Mouse (Mus musculus) neutrophil, adult 5-6 weeks (primary cell): ENCODE measurements at regions not wholly inside any gene's neighbourhood (a gene's known extent, or its start where the extent isn't known, plus 50 kb on each side); places are given as distances from the start of the nearest gene placed in this dataset.
"Not testable (repeated sequence)": the region's sequence is repeated elsewhere in the genome, so short reads cannot be mapped to it uniquely, and the experiment has no call there.

ENCODE experiments used
- ATAC-seq: fragments of 151-379, 151-347 bp; 2 replicates; pipeline ENCODE4 v1.8.0; 2017; ENCODE audit warnings: mild to moderate bottlenecking, moderate TSS enrichment; ENCODE audit not compliant: insufficient number of reproducible peaks, poor library complexity, low FRiP score, severe bottlenecking; ENCODE audit errors: extremely low read depth

DNA sequence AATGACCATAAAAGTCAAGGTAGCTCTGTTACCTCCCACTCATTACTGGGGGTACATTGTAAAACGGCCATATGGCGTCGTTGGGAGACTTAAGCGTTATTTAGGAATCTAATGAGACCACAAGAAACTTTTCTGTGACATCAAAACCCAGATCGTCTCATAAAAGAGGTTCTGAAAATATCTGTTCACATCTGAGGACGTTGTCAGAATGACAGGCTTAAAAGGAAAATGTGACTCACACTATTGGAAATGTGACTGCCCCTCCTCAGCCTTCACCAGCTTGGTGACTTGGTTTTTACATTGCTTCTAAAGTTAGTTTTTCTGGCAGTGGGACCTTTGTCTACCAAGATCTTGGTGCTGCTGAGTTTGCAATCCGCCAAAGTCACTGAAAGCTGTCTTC is 252.9 kb downstream of the Etnk1 start:
- no peak for ATAC-seq

DNA sequence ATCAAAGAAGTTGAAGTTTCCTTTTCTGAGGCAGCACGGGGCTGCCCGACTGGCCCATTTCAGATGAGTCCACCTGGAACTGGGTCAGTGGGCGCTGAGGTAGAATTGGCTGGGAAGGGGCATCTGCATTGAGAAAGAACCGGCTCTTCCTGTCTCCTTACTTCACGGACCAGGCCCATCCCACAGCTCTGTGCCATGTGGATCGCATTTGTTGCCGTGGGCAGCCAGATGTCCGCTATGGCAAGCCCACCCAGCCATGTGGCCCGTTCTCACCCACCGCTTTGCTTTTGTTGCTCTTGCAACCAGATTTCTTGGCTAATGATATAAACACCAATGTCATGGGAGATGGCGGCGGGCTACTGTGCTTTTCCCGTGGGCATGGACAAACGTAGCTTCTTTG is 256.0 kb downstream of the Etnk1 start:
- ATAC-seq: no peak

DNA sequence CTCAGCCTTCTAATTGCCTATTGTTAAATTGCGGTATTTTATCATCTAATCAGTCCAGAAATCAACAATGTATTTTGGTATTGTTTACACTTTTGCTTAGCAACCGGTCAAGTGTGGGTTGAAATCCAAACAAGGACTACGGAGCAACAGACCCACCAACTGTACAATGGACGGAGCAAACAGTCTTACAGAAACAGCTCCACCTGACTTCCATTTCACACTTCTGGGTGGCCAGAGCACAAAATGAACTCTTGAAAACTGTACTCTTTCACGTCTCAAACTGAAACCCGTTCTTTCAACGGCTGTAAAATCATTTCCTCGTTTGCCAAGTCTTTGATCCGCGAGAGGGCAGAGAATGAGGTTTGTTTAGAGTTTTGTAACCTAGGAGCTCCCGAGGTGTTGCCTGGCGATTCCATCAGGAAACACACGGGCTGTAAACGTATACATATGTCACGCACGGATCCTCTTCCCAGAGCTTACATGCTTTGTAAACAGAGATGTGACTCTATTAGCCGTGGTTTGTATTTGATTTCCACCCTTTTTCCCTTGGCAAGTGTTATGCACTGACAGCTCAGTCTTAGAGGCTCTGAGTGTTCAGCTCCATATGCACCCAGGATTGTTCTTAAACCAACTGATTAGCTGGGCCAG is 258.3 kb downstream of the Etnk1 start:
- no peak for ATAC-seq

DNA sequence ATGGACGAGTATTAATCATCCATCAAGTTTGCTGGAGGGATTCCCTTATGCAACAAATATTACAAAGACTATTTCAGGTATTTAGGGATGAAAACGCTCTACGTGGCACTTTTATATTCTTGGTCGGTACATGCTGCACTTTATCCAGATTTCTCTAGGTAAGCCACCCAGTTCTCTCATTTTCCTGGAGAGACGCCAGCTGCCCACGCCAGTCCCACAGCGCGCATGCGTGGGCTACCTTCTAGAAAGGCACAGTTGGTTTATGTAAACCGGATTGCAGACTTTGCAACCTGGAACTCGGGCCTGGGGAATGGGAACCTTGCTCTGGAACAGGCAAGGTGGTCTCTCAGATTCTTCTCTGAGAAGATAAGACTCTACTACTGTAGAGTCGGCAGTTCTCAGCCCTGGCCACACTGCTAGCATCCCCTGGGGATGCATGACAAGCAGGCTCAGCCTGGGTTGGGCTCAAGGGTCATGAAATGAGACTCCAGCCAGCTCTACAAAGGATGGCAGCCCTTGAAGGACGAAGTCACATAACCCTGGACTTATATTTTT is 265.0 kb downstream of the Etnk1 start:
- ATAC-seq: no peak

DNA sequence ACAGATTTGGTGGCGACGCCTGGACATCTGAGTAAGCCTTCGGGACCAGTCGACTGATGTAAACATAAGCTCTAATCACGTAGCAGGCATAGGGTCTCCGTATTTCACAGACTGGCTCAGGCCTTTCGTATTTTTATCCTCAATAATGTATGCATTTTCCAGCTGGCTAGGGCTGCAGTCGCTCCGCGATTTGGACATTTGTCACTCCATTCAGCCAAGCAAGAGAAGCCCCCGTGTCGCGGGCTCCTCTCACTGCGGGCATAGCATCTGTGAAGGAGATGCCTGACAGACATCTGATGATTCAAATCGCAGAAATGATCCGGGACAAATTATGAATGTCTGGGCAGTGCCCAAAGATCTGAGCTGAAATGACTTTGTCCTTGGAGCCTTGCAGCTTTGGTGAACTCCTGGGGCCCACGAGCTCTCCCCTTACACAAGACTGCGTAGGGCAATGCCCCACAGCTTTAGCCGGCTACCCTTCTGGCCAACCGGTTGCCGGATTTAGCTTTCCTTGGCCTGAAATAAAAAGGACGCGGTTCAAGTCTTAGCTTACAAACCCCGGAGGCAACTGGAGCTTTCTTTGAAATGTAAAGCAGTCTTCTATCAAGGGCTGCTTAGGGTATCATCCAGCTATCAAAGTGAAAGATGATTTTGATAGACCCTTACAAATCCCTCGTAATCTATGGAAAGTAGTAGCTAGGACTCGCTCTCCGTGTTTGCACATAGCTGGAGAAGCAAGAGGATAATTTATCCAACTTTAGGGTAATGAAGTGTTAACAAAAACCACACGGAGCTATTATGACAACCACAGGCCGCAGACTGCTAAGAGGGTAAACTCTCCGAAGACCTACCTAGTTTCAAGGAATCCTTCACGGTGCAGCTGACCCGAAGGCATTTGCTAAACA is 270.6 kb downstream of the Etnk1 start:
- no peak for ATAC-seq

DNA sequence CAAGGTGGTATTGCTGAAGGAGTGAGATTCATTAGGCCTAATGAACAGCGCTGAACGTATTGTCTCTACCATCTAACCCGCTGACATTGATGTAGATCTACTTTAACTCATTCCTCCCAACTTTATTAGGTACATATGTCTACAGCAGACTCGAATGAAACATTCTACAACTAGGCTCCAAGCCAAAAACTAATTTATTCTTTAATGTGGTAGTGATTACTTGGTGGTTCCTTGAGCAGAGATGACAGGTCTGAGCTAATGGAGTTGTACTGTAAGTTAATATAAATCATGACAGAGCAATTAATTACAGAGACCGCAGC is 271.2 kb downstream of the Etnk1 start:
- no peak for ATAC-seq

DNA sequence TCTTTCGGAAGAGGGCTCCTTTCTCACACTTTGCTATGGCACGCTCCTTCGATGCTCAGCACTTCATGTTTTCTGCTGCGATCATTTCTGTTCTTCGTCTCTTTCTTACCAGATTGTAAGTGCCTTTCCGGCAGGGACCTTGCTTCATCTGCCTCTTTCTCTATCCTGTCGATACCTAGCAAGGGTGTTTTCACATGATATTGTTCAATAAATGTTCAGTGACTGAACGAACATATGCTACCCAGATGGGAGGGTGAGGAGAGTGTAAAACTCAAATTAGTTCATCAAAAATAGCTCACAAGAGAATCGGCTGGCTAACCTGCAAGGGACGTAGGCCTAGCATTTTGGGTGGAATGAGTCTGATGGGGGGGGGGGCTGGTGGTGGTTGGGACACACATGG is 272.5 kb downstream of the Etnk1 start:
- ATAC-seq: no peak

DNA sequence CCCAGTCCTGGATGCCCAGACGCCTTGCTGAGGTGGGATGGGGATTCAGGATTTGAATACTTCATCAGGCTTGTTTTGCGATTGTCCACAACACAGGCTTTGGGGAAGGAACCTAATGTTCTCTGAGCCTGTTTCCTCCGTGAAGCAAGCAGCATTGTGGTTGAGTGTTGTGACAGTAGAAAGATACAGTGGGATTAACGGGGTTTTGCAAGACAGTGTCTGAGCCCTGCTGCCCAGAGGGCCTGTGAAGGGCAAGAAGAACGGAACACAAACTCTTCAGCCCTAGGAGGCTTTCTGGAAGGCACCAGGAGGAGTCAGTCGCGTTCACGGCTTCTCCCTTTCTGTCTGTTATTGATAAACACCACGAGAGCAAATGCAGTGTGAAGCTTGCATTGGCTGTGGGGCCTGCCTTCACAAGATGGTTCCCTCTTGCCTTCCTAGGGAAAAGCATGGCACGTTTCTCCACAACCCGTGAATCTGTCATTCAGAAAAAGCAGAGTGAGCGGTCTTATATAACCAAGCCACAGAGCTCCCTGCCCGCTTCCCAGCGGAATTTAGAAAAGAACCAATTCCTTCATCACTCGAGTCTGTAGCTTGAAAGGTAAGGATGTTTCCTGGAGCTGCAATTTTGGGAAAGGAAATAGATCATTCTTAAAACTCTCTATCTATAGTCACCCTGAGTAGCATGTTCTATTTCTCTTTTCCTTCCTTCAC is 273.4 kb downstream of the Etnk1 start:
- ATAC-seq: no peak

DNA sequence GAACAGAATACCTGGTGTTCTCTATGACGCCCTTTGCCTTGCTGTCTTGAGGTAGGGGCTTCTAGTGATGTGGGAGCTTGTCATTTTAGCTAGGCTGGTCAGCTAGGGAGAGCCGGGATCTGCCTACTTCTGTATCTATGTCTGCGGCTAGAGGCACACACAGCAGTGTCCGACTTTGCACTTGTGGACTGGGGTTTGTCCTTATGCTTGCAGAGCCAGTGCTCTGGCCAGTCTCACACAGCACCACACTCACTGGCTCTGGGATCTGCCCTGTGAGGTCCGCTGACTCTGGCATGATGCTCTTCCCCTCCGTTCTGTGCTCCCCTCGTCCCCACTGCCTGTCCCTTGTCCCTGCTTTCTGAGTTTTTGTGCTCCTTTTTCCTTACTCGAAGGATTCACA is 275.3 kb downstream of the Etnk1 start:
- no peak for ATAC-seq

DNA sequence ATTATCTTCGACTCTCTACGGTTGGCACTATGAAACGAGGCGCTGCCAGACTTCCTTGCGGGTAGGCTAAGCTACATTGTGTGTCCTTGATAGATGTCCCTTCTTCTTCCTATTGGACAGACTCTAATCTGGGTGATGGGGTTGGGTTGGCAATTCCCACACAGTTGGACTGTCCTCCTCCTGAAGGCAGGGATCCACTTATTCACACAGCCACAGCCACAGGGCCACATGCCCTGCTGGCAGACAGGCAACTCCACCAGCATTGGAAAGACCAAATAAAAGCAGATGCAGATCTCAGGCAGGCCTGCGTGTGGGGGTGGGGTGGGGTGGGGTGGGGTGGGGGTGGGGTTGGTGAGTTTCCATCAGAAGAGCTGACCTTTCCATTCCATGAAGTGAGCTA is 276.4 kb downstream of the Etnk1 start:
- no peak for ATAC-seq

DNA sequence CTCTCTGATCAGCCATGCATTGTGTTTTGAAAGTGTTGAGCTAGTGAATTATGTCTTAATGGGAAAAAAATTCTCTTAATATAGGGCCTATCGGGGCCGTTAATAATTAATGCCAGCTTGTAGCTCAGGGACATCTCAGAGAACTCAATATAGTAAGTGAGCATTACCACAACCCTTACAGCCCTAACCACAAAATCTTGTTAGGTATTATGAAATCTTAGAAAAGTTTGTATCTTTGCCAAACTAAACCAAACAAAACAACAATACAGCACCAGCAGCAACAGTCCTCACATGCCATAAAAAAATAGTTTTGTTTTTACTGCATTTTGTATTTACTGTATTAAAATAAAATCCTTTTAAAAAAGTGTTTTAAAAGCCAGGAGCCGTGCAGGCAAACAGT is 277.8 kb downstream of the Etnk1 start:
- no peak for ATAC-seq

DNA sequence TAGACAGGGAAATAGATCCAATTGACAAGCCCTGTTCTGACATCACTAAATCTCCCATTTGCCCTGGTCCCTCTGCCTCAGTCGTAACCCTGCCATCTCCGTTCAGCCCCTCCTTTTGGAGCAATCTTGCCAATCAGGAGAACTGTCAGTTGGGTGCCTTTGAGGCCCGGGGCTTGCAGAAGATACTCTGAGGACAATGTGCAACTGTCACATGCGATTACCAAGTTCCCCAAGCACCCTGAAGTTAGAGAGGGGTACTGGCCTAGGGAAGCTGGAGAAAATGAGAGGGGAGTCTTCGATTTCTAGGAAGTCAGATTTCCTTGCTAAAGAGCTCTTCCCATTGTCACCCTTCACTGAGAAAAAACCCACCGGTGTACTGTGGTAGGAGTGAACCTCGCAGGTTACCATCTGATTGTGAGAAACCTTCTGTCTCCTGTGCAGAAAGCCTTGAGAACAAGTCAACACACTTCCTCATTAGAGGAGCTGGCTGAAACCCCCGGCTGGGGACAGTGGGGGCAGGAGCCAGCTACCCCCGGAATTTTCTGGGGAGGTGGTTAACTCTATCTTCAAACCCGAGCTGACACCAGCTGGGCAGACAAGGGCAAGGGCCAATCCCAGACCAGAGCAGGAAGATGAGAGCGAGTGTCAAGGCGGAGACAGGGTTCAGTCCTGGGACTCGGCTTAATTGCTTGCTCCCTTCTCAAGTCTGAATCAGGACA is 279.0 kb downstream of the Etnk1 start:
- ATAC-seq: no peak

DNA sequence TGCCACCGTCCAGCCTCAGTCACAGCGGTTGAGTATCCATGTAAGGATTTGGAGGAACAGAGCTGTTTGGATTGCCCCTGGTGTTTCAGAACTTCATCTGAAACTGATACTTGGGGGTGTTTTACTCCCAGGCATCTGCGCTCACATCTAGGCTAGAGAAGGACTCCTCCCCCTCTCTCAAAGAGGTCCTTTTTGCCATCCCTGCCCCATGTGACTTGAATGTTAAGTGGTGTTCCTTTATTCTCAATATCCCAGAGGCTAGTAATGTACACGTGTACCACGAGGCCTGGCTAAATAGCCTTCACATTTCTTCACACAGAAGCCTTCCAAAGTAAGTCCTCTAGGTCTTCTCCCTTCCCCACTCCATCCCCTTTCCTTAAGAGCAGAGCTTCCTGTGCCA is 280.0 kb downstream of the Etnk1 start:
- no peak for ATAC-seq

DNA sequence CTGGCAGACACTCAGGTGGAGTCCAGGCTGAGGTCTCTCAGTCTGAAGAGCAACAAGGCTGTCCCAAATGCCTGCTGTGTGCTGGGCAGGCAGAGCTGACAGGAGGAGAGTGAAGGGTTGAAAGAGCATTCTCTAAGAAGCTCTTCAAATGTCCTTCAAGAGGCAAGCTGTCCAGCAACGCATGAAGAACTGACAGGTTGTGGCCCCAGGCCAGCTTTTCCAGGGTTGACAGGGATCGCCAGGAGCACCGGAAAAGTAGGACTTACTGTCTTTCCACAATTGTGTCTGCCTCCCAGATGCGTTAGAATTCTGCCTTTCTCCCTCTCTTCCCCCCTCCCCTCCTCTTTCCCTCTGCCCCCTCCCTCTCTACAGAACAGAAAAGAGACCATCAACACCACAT is 282.1 kb downstream of the Etnk1 start:
- ATAC-seq: no peak

DNA sequence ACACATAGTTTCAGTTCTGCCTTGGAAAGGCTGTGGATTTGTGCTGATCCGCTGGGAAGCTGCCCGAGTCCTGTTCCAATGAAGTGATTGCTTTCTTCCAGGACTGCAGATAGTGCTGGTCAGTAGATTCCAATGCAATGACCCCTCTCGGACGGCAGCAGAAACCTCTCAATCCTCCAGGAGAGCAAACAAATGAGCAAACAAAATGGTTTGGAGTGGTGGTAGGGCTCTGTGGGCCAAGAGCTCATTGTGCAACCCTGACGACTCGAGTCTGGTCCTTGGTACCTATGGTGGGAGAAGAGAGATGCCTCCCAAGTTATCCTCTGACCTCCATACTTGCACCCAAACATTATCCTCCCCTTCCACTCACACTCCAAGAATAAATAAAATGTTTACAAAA is 284.8 kb downstream of the Etnk1 start:
- no peak for ATAC-seq

DNA sequence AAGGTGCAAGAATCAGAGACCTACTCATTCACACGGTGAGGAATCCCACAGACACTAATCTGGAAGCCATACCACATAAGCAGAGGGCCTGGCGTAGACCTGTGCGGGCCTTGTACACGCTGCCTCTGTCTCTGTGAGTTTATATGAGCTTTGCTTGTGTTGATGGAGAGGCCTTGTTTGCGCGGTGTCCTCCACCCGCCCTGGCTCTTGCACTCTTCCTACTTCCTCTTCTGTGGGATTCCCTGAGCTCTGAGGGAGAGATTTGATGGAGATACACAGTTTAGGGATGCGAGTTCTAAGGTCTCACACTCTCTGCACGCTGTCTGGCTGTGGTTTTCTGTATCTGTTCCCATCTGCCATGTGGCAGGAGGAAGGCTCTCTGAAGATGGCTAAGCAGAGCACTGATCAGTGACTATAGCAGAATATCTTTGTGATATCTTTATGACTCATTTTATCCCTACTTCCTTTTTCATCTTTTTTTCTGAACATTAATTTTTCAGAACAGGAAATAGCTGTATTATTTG is 287.7 kb downstream of the Etnk1 start:
- no peak for ATAC-seq

DNA sequence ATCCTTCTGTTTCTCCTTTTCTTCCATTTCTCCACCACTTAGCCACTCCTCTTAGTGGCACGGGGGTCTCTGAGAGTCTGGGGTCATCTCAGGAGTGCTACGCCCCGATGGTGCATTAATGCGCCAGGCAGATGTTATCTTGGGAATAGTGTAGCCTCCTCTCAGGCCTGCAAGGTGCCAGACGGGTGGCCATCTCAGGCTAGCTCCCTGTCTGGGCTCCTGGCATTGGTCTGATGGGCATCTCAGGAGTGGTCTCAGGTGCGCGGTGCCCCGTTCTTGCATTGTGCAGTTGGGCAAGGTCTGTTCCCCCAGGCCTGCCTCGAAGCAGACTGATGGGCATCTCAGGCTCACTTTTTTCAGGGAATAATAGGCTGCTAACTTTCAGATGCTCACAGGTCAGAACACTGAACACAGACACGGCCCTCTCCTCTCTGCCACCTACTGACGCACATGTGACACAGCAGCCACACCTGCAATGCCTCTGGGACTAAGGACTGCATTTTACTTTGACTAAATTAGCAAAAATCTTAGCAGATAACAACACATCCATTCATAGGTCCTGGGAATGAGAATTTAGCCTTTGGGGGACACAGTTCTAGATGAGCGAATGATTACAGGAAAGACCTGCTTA is 298.0 kb downstream of the Etnk1 start:
- no peak for ATAC-seq

DNA sequence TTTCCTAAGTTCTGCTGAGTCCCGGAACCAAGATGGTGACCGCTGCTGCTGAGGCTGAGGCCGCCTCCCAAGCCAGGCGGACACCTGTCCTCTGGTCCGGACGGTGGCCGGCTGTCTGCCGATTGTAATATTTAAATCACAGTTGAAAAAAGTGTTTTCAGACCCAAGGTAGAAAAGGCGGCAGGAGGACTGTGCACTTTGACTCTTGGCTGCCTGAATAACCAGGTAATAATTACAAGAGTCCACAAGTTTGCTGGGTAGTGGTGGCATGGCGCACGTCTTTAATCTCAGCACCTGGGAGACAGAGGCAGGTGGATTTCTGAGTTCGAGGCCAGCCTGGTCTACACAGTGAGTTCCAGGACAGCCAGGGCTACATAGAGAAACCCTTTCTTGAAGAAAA is 305.7 kb downstream of the Etnk1 start:
- not testable (repeated sequence) for ATAC-seq

DNA sequence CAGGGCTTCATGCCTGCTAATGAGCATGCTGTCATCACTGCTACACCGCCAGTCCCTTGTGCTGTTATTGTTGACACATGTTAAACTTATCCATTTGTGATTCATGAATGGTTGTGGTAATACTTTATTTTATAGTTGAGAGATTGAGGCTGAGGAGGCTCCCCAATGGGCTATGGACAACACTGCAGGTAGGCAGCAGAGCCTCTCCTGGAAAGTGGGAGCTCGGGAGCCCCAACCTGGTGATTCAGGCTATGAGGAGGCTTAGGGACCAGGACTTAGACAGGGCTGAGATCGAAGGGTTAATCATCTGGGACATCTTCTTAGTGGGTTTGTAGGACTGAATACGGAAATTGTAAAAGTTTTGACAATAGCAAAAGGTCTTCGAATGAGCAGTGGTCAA is 307.4 kb downstream of the Etnk1 start:
- ATAC-seq: no peak
